Mouse (Mus musculus) liver, adult 2 months (tissue): ENCODE data around the gene Slc7a15.

Source experiments
- CTCF ChIP-seq: fragments of 200-500 bp; IDR thresholded peaks from 2 replicates; pipeline ENCODE4 v1.5.1; 2011; ENCODE audit warnings: low read depth, low read length, control low read depth
- POLR2A ChIP-seq: fragments of 200-500 bp; IDR thresholded peaks from 2 replicates; pipeline ENCODE4 v1.6.1; 2011; ENCODE audit warnings: low read length, control low read depth; ENCODE audit not compliant: insufficient read depth; ENCODE audit errors: extremely low read depth

DNA sequence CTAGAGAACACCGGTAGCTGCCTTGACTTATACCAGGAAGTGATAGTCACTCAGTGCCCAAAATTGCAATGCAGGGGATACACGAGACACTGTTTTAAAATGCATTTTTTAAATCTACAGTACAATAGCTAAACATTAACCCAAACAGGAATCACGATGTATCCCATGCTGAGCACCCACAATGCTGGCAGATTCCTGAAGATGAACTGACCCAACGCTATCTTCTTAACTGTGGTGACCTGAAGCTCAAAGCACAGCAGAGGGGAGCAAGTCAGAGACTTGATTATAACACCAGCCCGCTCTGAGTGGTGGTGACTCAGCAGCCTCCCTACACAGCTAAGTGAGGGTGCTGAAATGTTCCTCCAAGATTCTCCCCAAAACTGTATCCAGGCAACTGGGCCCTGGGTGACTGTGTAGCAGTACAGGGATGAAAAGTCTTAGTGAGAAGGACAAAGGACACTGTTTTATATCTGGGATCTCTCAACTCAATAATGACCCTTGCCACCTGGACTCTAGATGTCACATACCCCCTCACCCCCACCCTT is 53.7 kb downstream of the Slc7a15 start:
- TF ChIP-seq CTCF (no peak), POLR2A (no peak)
